Mouse (Mus musculus) heart, embryonic 11.5 days (tissue): ENCODE data around the gene Bmi1. TPM values are rescaled to one million over a fixed set of nuclear protein-coding genes. Genes with fewer than 3 reads are reported as not detected.

ENCODE experiments used
- ATAC-seq: fragments of 200-750 bp; cut with Nextera tagmentation; replicated peaks from 2 replicates; pipeline ENCODE4 v1.8.0; 2017; ENCODE audit warnings: moderate library complexity; ENCODE audit not compliant: insufficient number of reproducible peaks, low FRiP score, low TSS enrichment
- H3K27ac ChIP-seq: fragments of 300-500 bp; sonication (generic); 2 replicates; pipeline ENCODE4 v1.5.1; 2014; ENCODE audit warnings: mild to moderate bottlenecking, low read depth, low read length
- H3K27me3 ChIP-seq: fragments of 300-500 bp; sonication (generic); 2 replicates; pipeline ENCODE4 v1.6.1; 2014; ENCODE audit warnings: mild to moderate bottlenecking, low read length, mixed read lengths; ENCODE audit not compliant: control insufficient read depth, insufficient read depth
- H3K36me3 ChIP-seq: fragments of 300-500 bp; sonication (generic); 2 replicates; pipeline ENCODE4 v1.6.1; 2014; ENCODE audit warnings: mild to moderate bottlenecking, low read length, moderate library complexity, mixed read lengths; ENCODE audit not compliant: control insufficient read depth, insufficient read depth
- H3K4me1 ChIP-seq: fragments of 300-500 bp; sonication (generic); 2 replicates; pipeline ENCODE4 v1.6.1; 2014; ENCODE audit warnings: low read length; ENCODE audit not compliant: control insufficient read depth, insufficient read depth
- H3K4me2 ChIP-seq: fragments of 300-500 bp; sonication (generic); 2 replicates; pipeline ENCODE4 v1.6.1; 2014; ENCODE audit warnings: mild to moderate bottlenecking, moderate library complexity
- H3K4me3 ChIP-seq: fragments of 300-500 bp; sonication (generic); 2 replicates; pipeline ENCODE4 v1.5.1; 2014; ENCODE audit warnings: low read depth, low read length
- H3K9ac ChIP-seq: fragments of 300-500 bp; sonication (generic); 2 replicates; pipeline ENCODE4 v1.6.1; 2014; ENCODE audit warnings: mild to moderate bottlenecking, low read depth, low read length, moderate library complexity
- H3K9me3 ChIP-seq: fragments of 300-500 bp; sonication (generic); replicated peaks from 2 replicates; pipeline ENCODE4 v1.6.1; 2016; ENCODE audit warnings: low read length; ENCODE audit not compliant: control insufficient read depth
- WGBS: fragments of 180-500 bp; shearing (Covaris S2); extraction: QIAGEN DNeasy Blood & Tissue Kit; methylation state at CpG from one replicate; pipeline ENCODE4 v1.1.7; 2014; ENCODE audit not compliant: insufficient replicate concordance; 5-methylcytosine and 5-hydroxymethylcytosine counted together
- polyA plus RNA-seq: library from polyadenylated mRNA; unstranded; fragments of >200 nt; fragmentation: Nextera tagmentation; extraction: Ambion mirVana; gene quantifications from 2 replicates; pipeline ENCODE4 v1.2.1, GENCODE M21; 2014

Bmi1 gene
- polyA plus RNA-seq, 1 experiment from 2014 or later: 11.6 TPM

GRCm38 (mm10) chr2:18697591-18698244 lies 20.9 kb downstream of the Bmi1 start:
- Histone ChIP-seq H3K27me3 (peaks cover 60% of the 10 kb centered on the region), H3K4me2 (no peak overlapping the region), H3K9me3 (no peaks in the 10 kb centered on the region), H3K27ac (no peak overlapping the region), H3K36me3 (no peaks in the 10 kb centered on the region), H3K9ac (no peak overlapping the region), H3K4me3 (no peak overlapping the region), H3K4me1 (peaks cover 7% of the 10 kb centered on the region; the same call in 1 of the 2 replicates)
- no peak for ATAC-seq
- 2% methylated on average over 4 of the region's 4 CpGs for WGBS

GRCm38 (mm10) chr2:18698663-18699385 lies 22.0 kb downstream of the Bmi1 start:
- WGBS: under 1% methylated on average over 56 of the region's 56 CpGs
- Histone ChIP-seq H3K9ac (no peak overlapping the region), H3K4me2 (peak overlapping the region; percentile 58), H3K27me3 (peaks cover 56% of the 10 kb centered on the region), H3K36me3 (no peaks in the 10 kb centered on the region), H3K4me1 (peaks cover 7% of the 10 kb centered on the region; the same call in 1 of the 2 replicates), H3K4me3 (peak overlapping the region; percentile 31), H3K9me3 (no peaks in the 10 kb centered on the region), H3K27ac (no peak overlapping the region)
- ATAC-seq: 0 out of 2 replicates have a peak, but pooled peaks have one; percentile 20

- peaks cover 7% of the 10 kb centered on the region; the same call in 1 of the 2 replicates for H3K4me1 ChIP-seq
- H3K4me2 ChIP-seq: peak overlapping the region; percentile 58; the same call in 1 of the 2 replicates
- WGBS: 2% methylated on average over 11 of the region's 11 CpGs
- no peaks in the 10 kb centered on the region for H3K9me3 ChIP-seq
- H3K27ac ChIP-seq: no peak overlapping the region
- peak overlapping the region; percentile 31; the same call in 1 of the 2 replicates for H3K4me3 ChIP-seq
- no peak for ATAC-seq
- H3K36me3 ChIP-seq: no peaks in the 10 kb centered on the region
- peaks cover 59% of the 10 kb centered on the region for H3K27me3 ChIP-seq
- H3K9ac ChIP-seq: no peak overlapping the region
Observed at GRCm38 (mm10) chr2:18699401-18699990, 22.7 kb downstream of the Bmi1 start.

DNA sequence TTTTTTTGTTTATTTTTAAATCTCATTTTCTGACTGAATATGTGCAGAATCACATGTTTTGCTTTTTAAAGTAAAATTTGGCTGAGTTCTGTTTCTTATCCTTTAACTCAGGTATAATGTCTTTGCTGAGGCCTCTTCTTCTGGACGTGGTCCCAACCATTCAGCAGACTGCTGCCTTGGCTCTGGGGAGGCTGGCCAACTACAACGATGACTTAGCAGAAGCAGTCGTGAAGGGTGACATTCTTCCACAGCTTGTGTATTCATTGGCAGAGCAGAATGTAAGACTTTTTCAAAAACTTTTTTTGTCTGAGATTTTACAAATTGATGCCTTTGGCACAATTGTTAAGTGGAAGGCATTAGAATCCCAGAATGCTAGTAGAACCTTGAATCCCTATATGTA lies 33.5 kb downstream of the Bmi1 start:
- H3K9ac ChIP-seq: no peak overlapping the region
- H3K4me3 ChIP-seq: no peak overlapping the region
- H3K27me3 ChIP-seq: no peaks in the 10 kb centered on the region; the same call in 1 of the 2 replicates
- H3K27ac ChIP-seq: no peak overlapping the region
- no peaks in the 10 kb centered on the region for H3K36me3 ChIP-seq
- no peak for ATAC-seq
- WGBS: 66% methylated on average over 3 of the region's 3 CpGs
- no peaks in the 10 kb centered on the region for H3K9me3 ChIP-seq
- no peak overlapping the region for H3K4me2 ChIP-seq
- no peaks in the 10 kb centered on the region for H3K4me1 ChIP-seq

DNA sequence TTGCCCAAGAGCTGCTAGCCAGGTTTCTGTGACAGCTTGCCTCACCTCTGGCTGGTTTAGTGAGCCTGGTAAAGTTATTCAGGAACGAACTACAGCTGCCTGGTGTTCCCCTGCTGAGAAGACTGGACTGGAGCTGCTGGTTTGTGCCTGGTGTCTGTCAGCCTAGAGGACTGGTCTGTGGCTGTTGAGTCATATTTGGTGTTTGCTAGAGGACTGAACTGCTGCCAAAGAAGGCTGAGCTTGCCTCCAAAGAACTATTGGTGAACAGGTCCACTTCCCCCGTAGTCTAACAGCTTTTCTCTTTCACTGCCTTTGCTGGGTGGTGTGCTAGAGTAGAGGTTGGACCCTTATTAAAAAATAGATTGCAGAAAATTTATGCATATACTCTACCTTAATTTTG lies 36.3 kb downstream of the Bmi1 start:
- no peaks in the 10 kb centered on the region for H3K36me3 ChIP-seq
- no peaks in the 10 kb centered on the region for H3K4me1 ChIP-seq
- no peak overlapping the region for H3K9ac ChIP-seq
- H3K4me2 ChIP-seq: no peak overlapping the region
- H3K27me3 ChIP-seq: no peaks in the 10 kb centered on the region
- WGBS: 64% methylated on average over 2 of the region's 2 CpGs
- no peak overlapping the region for H3K27ac ChIP-seq
- H3K4me3 ChIP-seq: no peak overlapping the region
- ATAC-seq: no peak
- H3K9me3 ChIP-seq: no peaks in the 10 kb centered on the region

- Histone ChIP-seq H3K4me1 (no peaks in the 10 kb centered on the region), H3K9me3 (no peaks in the 10 kb centered on the region), H3K4me3 (no peak overlapping the region), H3K27me3 (no peaks in the 10 kb centered on the region), H3K27ac (no peak overlapping the region), H3K4me2 (no peak overlapping the region), H3K36me3 (no peaks in the 10 kb centered on the region), H3K9ac (no peak overlapping the region)
- WGBS: 65% methylated on average over 3 of the region's 3 CpGs
- ATAC-seq: no peak
Observed at GRCm38 (mm10) chr2:18714337-18714736, 37.5 kb downstream of the Bmi1 start.

GRCm38 (mm10) chr2:18718521-18718920 lies 41.7 kb downstream of the Bmi1 start:
- Histone ChIP-seq H3K27ac (no peak overlapping the region), H3K4me1 (no peaks in the 10 kb centered on the region), H3K27me3 (no peaks in the 10 kb centered on the region), H3K9ac (no peak overlapping the region), H3K36me3 (no peaks in the 10 kb centered on the region), H3K9me3 (no peaks in the 10 kb centered on the region), H3K4me3 (no peak overlapping the region), H3K4me2 (no peak overlapping the region)
- 67% methylated on average over 4 of the region's 4 CpGs for WGBS
- ATAC-seq: no peak

- 62% methylated on average over 3 of the region's 3 CpGs for WGBS
- Histone ChIP-seq H3K9me3 (no peaks in the 10 kb centered on the region), H3K27ac (no peak overlapping the region), H3K4me2 (no peak overlapping the region), H3K4me1 (no peaks in the 10 kb centered on the region), H3K9ac (no peak overlapping the region), H3K4me3 (no peak overlapping the region), H3K36me3 (no peaks in the 10 kb centered on the region), H3K27me3 (no peaks in the 10 kb centered on the region)
- ATAC-seq: no peak
Observed at GRCm38 (mm10) chr2:18722208-18722830, 45.5 kb downstream of the Bmi1 start.
